Mouse (Mus musculus) kidney, postnatal 25 days (tissue): Measurements from ENCODE around the gene Epo.

Source experiments
- DNase-seq, 2 experiments: peaks; one replicate each; pipeline ENCODE4 v3.0.0; 2021; ENCODE audit warnings: mixed read lengths in 2 of 2

Gene Epo

GRCm38 (mm10) chr5:137533117-137533827 is at the start of gene Epo, which contains the start of gene Gnb2:
Epo (minus strand) TSS chr5:137533242.
Gnb2 (minus strand) TSS chr5:137533510.
- peak; percentile 99 to 100 for DNase-seq

DNA sequence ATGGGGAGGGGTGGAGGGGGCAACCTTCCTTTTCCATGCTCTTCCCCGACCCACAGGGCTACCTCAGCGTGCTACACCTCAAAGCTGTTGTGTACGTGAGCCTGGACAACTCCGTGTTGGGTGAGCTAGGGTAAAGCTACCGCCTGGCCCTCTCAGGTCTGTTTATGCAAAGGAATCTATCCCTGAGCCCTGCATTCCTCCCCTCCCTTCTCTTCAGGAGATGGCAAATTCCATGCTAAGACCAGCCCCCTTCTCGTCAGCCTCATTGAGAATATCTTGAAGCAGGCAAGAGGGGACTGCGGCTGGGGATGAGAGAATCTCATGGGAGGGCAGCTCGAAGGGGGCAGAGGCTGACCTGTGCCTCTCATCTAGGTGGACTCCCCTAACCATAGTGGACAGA is 49.7 kb upstream of the Epo start:
- DNase-seq = no peak

DNA sequence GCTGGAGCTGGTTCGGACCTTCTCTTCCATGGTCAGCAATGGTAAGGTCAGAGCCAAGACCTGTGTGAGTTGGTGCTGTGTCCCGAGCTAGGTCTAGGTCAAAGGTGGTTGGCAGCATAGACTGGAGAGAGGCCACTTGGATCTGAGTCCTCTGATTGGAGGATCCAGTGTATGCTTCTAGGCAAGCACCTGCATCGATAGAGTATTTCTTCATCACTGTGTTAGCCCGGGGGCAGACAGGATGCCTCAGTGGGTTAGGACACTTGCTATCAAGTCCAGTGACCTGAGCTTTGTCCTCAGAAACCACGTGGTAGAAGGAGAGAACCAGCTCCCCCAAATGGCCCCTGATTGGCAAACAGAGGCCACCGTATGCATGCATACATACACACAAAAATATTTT is 47.2 kb upstream of the Epo start:
- DNase-seq = no peak

DNA sequence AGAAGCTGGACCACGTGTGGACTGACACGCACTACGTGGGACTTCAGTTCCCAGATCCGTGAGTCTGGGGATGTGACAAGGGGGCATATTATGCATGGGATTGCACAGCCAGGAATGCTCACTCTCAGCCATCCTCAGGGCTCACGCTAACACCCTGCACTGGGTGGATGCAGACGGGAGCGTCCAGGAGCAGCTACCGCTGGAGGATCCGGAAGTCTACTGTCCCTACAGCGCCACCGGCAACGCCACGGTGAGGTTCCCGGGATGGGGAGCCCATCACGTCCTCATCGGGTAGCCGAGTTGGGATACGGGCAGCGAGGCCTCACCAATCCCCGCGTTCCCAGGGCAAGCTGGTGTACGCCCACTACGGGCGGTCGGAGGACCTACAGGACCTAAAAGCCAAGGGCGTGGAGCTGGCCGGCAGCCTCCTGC is 41.4 kb upstream of the Epo start:
- peak; percentile 34 to 62 for DNase-seq

DNA sequence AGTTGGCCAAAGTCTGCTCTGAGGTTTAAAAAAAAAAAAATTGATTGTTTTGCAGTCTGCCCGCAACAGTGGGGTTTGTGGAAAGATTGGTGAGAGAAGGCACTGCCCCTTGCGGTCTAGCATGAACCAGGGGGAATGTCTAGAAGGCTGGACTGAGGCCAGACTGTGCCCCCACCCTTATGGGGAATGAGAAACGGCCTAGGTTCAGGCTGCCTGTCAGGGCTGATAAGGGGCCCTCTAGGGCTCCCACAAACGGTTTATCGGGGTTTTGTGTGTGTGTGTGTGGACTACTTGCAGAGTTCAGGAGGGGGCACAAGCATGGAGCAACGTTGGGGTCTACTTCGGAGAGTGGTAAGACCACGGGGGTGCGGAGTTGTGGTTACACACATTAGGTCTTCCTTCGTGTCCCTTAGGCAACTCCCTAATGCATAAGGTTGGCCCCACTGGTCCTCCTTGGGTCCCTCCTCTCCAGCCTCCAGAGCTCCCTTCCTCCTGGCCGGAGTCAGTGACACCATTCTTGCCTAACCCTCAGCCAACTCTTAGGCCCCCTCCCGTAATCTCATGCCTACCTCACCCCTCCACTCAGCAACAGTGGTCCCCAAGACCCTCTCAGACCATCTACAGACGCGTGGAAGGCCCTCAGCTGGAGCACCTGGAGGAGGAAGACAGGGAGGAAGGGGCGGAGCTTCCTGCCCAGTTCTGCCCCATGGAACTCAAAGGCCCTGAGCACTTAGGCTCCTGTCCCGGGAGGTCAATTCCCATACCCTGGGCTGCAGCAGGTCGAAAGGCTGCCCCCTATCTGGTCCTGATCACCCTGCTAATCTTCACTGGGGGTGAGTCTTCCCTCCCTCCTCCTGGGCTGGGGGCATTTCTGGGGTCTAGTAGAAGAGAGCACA is 37.9 kb upstream of the Epo start:
- no peak for DNase-seq

DNA sequence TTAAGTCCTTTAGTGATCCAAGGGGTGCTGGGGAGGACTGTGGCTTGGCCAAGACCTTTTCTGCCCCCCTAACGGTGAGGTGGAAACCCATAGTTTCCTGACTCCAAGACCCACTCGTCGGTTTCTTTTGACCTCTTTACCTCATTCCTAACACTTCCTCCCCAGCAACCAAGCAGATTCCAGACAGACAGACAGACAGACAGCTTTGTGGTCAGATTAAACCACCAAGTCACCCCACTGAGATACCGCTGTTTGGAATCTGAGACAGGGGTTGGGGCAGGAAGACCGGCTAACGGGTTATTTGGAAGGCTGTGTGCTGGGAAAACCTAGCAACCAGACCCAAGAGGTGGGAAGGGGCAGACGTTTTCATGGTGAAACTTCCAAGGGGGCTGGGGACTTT is 37.1 kb upstream of the Epo start:
- DNase-seq = no peak

DNA sequence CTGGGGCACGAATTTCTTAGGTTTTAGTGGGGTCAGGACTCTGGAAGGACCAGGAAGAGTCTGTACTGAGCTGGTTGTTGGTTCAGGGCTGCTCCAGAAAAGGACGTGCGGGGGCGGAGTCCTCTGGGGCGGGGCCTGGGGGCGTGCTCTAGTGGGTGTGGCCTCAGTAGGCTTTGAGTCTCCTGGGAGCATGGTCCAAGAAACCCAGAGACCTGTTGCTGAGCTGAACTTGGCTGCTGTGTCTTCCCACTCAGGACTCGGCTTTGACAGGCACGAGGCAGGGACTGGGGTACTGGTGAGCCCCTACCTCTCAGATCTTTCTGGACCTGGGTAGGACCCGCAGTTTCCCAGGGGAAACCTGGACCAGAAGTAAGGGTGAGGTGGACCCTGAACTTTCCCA is 36.6 kb upstream of the Epo start, which contains the start of gene Tfr2:
Tfr2 (plus strand) TSS at position 176 of the 400 bp plus-strand sequence.
- peak; percentile 60 to 77 for DNase-seq

DNA sequence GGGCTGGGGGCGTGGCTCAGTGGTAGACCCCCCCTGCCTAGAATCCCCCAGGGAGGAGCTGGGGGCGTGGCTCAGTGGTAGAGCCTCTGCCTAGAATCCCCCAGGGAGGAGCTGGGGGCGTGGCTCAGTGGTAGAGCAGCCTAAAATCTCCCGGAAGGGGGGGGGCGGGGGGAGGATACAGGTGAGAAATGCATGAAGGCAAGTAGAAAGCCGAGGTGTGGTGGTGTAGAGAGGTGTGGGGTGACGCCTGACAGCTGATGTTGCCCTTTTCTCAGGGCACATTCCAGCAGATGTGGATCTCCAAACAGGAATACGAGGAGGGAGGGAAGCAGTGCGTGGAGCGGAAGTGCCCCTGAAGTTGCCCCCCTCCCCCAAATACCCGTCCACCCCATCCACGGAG is 36.0 kb upstream of the Epo start:
- DNase-seq = no peak

DNA sequence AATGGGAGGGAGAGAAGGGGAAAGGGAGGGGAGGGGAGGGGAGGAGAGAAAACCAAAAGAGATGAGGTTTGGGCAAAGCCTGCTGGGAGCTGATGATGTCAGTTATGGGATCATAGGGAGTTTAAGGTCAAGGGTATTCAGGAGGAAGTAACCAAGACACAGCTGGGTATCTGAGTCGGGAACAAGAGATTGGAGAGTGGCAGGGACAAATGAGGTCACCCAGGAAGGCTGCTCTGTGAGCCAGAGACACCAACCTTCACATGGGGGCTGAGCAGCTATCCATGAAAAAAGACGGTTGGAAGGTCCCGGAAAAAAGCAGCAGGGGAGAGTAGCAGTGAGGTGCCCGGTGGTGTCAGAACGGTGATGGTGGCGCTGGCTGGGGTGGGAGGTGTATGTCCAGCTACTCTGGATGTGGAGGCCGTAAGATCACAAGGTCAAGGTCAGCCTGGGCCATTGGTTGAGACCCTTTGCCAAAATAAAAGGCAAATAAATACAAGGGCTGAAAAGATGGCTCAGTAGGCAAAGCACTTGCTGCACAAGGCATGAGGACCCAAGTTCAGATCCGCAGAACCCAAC is 35.3 kb upstream of the Epo start:
- no peak for DNase-seq

GRCm38 (mm10) chr5:137566416-137566815 is 33.4 kb upstream of the Epo start:
- no peak for DNase-seq

GRCm38 (mm10) chr5:137565744-137566143 is 32.7 kb upstream of the Epo start:
- DNase-seq = no peak

DNA sequence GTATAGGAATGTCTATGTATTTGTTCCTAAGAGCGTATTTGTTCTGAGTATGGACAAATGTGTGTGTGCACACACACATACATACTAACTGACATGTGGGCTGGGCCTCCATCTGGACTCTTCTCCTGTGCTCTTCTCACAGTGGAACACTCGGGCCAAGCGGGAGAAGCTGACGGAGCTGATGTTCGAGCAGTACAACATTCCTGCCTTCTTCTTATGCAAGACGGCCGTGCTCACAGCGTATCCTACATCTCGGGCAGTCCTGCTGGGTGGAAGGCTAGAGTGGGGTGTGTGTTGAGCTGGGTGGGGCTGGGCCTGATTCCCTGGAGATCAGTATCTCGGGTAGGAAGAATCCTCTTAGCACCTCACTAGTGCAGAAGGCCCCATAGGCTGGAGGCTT is 29.9 kb upstream of the Epo start:
- DNase-seq = peak in 1 of 2 experiments; percentile 22

DNA sequence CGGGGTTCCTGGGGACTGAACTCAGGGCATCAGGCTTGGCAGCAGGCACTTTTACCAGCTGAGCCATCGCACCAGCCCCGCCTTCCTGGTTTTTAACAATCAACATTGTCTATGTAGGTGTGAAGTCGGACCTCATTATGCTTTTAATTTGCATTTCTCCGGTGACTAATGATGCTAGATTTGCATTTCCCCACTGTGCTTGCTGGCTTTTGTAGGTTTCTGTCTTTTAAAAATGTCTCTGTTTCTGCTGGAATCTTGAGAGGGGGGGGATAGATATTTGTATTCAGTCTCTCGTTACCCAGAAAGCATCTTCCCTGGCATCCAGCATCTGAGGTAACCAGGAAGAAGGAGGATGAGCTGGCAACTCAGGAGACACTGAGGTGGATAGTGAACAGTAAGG is 28.5 kb upstream of the Epo start:
- no peak for DNase-seq

DNA sequence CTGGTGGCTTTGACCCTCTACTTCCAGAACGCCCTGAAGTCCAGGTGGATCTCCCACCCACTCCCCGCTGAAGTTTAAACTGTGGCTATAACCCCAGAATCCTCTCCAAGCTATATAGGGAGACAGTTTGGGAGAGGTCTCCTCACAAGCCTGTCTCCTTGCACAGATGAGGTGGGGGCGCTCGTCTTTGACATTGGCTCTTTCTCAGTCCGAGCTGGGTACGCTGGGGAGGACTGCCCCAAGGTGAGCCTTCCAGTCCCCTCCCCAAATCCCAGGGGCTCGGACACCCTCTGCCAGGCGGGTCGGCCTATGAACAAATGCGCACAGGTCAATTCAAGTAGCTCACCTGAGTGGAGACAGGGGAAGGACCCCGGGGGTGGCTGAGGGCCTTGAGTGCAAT is 20.9 kb upstream of the Epo start:
- no peak for DNase-seq

GRCm38 (mm10) chr5:137553411-137553837 is 20.4 kb upstream of the Epo start, which contains the start of gene Actl6b:
Actl6b (plus strand) TSS chr5:137553517.
- DNase-seq = peak; percentile 76 to 89

GRCm38 (mm10) chr5:137553000-137553399 is 20.0 kb upstream of the Epo start:
- no peak for DNase-seq

- DNase-seq = no peak
Measured at GRCm38 (mm10) chr5:137551119-137551518, 18.1 kb upstream of the Epo start.

DNA sequence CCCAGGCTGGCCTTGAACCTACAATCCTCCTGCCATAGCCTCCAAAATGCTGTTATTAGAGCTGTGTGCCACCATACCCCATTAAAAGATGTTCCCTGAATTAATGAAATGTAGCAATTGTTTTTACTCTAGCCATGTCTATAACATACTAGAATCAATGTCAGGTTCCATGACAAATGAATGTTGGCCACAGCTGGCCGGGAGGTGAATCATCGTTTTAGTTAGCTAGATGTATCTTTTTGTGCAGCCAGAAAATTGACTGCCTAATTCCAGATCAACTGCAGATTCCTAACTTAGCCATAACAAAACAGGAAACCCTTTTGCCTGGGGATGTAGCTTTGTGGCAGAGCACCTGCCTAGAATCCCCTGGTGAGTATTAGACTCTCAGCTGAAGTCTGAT is 16.8 kb upstream of the Epo start:
- no peak for DNase-seq

DNA sequence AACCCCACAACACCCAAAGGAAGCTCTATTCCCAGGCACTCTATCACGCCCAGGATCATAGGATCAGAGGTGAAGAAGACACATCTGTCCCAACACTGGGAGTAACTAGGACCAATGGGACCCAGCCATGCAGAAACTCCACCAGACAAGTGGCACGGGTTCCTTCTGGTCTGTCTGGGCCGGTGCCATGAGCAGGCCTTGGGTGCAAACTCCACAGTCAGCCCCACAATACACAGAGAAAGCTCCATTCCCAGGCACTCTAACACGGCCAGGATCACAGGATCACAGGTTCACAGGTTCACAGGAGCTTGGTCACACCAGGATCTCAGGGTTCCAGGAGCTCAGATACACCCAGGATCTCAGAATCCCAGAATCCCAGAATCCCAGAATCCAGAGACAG is 12.6 kb upstream of the Epo start:
- peak in 1 of 2 experiments; percentile 64 for DNase-seq

- no peak for DNase-seq
Measured at GRCm38 (mm10) chr5:137544926-137545325, 11.9 kb upstream of the Epo start.

GRCm38 (mm10) chr5:137541768-137542540 is 8.9 kb upstream of the Epo start:
- no peak for DNase-seq

- DNase-seq = no peak
Measured at GRCm38 (mm10) chr5:137540991-137541390, 7.9 kb upstream of the Epo start.
